Mouse (Mus musculus): Measurements from ENCODE around the gene Pygo1. TPM values are rescaled to one million over a fixed set of nuclear protein-coding genes. Genes with fewer than 3 reads are reported as not detected.

The Pygo1 gene
- 0.01 and 0.02 TPM in 2 replicates for polyA plus RNA-seq (2012)

DNA sequence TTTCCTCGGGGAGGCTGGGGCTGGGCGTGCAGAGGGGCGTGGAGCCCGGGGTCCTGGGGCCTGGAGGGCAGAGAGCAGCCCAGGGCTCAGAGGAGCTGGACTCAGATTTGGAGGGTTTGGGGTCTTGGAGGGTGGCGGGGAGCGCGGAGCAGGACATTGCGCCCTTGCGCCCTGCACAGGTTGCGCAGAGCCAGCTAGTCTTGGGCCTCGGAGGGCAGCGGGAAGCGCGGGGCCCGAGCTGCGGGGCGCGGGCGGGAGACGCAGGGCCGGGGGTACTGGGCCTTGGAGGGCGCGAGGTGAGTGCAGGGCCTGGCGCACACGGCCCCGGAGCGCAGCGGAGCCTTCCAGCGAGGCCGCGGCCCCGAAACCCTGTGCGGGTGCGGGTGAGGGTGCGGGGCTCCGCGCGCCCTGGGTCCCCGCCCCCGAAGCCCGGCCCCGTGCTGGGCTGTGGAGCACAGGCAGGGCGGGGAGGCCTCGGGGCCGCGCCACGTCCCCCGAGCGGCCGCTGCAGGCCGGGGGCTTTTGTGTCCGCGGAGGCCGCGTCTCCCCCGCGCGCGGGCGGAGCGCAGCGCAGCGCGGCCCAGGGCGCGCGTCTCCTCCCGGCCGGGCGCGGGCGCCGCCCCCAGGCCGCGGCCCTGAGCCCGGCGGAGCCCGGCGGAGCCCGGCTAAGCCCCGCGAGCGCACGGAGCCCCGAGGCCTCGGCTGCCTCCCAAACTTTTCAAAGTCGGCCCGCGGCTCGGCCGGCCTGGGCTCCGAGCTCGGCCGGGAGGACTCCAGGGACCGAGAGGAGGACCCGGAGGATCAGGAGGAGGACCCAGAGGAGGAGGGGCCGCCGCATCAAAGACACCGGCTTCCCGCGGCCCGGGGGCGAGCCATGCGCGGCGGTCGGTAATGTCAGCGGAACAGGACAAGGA is at the start of gene Pygo1:
TSS of gene Pygo1 (plus strand) at position 625 of the 914 bp plus-strand sequence.

DNA sequence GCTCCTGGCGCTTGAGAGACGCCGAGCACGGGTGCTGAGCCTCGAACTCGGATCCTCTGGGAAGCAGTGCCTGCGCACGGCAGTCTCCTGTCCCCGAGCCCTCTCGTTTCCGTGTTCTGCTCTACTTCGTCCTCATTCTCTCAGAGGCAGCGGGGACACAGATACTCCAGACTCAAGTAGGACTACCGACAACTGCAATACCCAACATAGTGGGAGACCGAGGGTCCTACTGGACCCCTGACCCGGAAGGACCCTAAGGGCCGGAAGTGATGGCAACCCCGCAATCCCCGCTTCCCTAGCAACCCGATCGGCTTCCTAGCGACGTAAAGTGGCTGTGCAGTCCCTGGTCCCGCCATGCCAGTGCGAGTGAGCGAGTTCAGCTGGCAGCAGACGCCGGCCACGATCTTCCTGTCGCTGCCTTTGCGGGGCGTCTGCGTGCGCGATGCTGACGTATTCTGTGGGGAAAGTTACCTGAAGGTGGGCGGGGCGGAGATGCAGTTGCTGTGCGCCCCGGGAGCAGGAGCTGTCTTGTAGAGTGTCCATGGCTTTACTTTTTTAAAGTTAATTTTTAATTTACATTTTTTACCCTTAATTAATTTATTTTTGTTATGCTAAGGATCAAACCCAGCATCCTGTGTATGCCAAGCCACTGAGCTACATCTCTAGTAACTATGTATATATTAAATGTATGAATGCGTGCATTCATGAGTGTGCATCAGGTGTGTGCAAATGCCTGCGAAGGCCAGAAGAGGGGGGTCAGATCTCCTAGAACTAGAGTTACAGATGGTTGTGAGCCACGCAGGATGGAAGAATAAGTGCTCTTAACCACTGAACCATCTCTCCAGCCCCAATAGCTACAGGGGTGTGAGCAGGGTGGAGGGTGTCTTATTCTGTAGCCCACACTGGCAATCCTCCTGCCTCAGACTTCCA is 33.3 kb downstream of the Pygo1 start, which contains the start of the genes Dyx1c1 and Gm44503:
TSS of gene Dyx1c1 (plus strand) at position 265 of the 930 bp plus-strand sequence.
TSS of gene Gm44503 (plus strand) at position 332 of the 930 bp plus-strand sequence.

DNA sequence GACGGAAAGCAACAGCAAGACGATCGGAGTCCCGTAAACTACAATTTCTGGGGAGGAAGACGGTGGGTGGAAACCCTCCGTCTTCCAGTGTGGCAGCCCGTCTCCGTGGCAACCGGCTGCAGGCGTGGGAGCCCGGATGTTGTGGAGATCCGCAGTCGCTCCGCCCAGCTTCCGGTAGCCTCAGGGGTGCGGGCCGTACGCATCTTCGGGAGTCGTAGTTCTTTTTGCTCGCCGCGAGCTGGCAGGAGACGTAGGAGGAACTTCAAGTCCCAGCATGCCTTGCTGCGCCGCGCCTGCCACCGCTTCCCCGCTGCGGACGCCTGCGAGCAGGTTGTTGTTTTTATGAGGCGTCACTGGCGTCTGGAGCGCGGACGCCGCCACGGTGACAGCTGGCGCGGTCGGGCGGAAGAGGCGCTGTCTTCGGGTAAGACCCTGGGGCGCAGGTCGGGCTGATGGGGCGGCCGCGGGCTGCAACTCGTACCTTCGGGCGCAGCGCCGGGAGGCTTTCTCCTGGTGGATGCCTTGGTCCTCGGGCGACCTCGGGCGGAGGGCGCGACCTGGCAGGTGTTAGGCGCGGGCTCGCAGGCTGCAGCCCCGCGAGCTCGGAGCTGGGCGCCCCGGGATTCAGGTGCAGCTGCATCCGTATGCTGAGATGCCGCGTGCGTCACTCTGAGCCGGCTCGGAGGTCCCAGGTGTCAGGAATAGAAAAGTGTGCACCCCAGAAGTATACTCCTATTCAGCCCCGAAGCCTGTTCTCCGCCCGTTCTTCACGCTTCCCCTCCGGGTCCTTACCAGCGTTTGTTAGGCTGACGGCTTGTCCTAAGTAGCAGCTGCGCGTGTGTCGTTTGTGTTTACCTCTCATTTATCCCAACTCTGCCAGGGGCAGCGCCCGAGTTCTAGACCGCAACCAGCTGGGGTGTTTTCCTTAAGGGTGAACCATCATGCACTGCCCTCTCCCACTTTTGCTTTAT is 60.1 kb downstream of the Pygo1 start, which contains the start of the genes Ccpg1os and Ccpg1:
TSS of gene Ccpg1os (minus strand) at position 133 of the 971 bp plus-strand sequence.
TSS of gene Ccpg1 (plus strand) at position 180 of the 971 bp plus-strand sequence.

Other genes starting within 250 kb of the Pygo1 start
- gene Prtg, start 118.8 kb upstream of the Pygo1 start, polyA plus RNA-seq (2012), result under 0.01 and 0.21 TPM in 2 replicates
- 0.05 and 0.23 TPM in 2 replicates for gene Dyx1c1, start 33.1 kb downstream of the Pygo1 start, polyA plus RNA-seq (2012)
- not detected in 2 replicates for gene Gm44503, start 33.2 kb downstream of the Pygo1 start, polyA plus RNA-seq (2012)
- gene Ccpg1os, start 59.7 kb downstream of the Pygo1 start, polyA plus RNA-seq (2012), result 0.83 and 0.96 TPM in 2 replicates
- gene Ccpg1, start 59.8 kb downstream of the Pygo1 start, polyA plus RNA-seq (2012), result 6.0 and 8.7 TPM in 2 replicates
- 2.5 and 3.4 TPM in 2 replicates for gene Pigb, start 114.7 kb downstream of the Pygo1 start, polyA plus RNA-seq (2012)
- 52.5 and 71.0 TPM in 2 replicates for gene Rab27a, start 119.2 kb downstream of the Pygo1 start, polyA plus RNA-seq (2012)
- 0.37 and 0.59 TPM in 2 replicates for gene Khdc3, start 176.2 kb downstream of the Pygo1 start, polyA plus RNA-seq (2012)
- 0.12 TPM in 1 of 2 replicates, not detected in the other for gene Gm20509, start 176.8 kb downstream of the Pygo1 start, polyA plus RNA-seq (2012)
- 19.3 and 21.7 TPM in 2 replicates for gene Rsl24d1, start 187.8 kb downstream of the Pygo1 start, polyA plus RNA-seq (2012)

Data from megakaryocyte-erythroid progenitor cell, adult 5 weeks (primary cell).